Mouse (Mus musculus) lung, embryonic 14.5 days (tissue): ENCODE data around the gene Sepsecs. TPM values are rescaled to one million over a fixed set of nuclear protein-coding genes. Genes with fewer than 3 reads are reported as not detected.

Source experiments
- ATAC-seq: fragments of 200-750 bp; cut with Nextera tagmentation; 2 replicates; pipeline ENCODE4 v1.8.0; 2017; ENCODE audit warnings: mild to moderate bottlenecking, moderate TSS enrichment, moderate library complexity; ENCODE audit not compliant: insufficient read depth
- DNase-seq: peaks from one replicate; pipeline ENCODE4 v3.0.0-alpha.2; 2015
- H3K27ac ChIP-seq: fragments of 300-500 bp; sonication (generic); 2 replicates; pipeline ENCODE4 v1.5.1; 2014; ENCODE audit warnings: low read depth, mild to moderate bottlenecking, moderate library complexity
- H3K27me3 ChIP-seq: fragments of 300-500 bp; sonication (generic); 2 replicates; pipeline ENCODE4 v1.6.1; 2014; ENCODE audit warnings: low read length, control low read depth; ENCODE audit not compliant: insufficient read depth
- H3K36me3 ChIP-seq: fragments of 300-500 bp; sonication (generic); 2 replicates; pipeline ENCODE4 v1.6.1; 2014; ENCODE audit warnings: control low read depth; ENCODE audit not compliant: insufficient read depth
- H3K4me1 ChIP-seq: fragments of 300-500 bp; sonication (generic); 2 replicates; pipeline ENCODE4 v1.6.1; 2014; ENCODE audit warnings: antibody characterized with exemption, control low read depth; ENCODE audit not compliant: insufficient read depth
- H3K4me2 ChIP-seq: fragments of 300-500 bp; sonication (generic); 2 replicates; pipeline ENCODE4 v1.6.1; 2014; ENCODE audit warnings: mild to moderate bottlenecking
- H3K4me3 ChIP-seq: fragments of 300-500 bp; sonication (generic); 2 replicates; pipeline ENCODE4 v1.5.1; 2014; ENCODE audit warnings: low read depth, low read length
- H3K9ac ChIP-seq: fragments of 300-500 bp; sonication (generic); 2 replicates; pipeline ENCODE4 v1.6.1; 2014
- H3K9me3 ChIP-seq: fragments of 300-500 bp; sonication (generic); 2 replicates; pipeline ENCODE4 v1.6.1; 2016; ENCODE audit warnings: low read depth, low read length, control low read depth
- CTCF ChIP-seq: IDR thresholded peaks from 2 replicates; pipeline ENCODE4 v1.5.1; 2016; ENCODE audit warnings: antibody characterized with exemption, low read depth
- WGBS: fragments of 180-500 bp; shearing (Covaris S2); extraction: QIAGEN DNeasy Blood & Tissue Kit; methylation state at CpG from one replicate; pipeline ENCODE4 v1.1.7; 2014; 5-methylcytosine and 5-hydroxymethylcytosine counted together
- polyA plus RNA-seq: library from polyadenylated mRNA; unstranded; fragments of >200 nt; fragmentation: Nextera tagmentation; extraction: Ambion mirVana; gene quantifications from 2 replicates; pipeline ENCODE4 v1.2.1, GENCODE M21; 2014

The Sepsecs gene
- polyA plus RNA-seq, 1 experiment from 2014 or later, result 10.4 TPM

DNA sequence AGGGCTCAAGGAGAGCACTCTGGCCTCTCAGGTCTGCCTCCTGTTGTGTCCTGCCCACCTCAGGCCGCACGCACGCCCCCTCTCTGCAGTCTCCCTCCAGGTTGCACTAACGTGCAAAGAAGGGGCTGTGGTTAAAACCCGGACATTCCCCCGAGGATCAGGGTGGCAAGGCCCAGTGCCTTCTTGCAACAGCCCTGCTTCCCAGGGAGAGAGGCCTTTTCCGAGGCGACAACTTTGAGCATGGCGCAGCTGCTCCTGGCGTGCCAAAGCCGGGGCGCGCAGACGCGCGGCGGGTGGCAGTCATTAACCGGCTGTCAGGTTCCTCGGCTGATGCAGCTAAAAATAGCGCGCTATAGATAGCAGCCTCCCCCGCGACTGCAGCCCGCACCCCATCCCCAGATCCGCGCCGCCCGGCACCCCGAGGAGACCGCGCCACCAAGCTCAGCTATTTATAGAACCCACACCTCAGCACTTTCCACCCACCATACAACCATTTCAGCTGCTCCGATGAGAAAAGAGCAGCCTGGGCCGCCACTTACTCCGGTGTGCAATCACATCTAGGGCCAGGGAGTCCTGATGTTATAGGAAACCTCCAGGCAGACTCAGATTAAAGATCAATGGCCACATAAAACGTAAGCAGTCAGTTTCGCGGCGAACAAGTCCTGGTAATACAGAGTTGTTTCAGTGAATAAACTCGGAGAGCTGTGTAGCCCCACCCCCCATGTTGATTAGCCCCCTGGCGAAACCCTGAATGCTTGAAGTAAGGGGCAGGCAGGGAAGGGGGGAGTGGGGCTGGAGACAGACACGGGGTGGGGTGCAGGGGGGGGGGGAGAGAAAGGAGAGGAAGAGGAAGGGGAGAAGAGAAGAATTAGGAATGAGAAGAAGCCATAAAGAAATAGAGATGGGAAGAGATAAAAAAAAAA lies 50.9 kb downstream of the Sepsecs start:
- Histone ChIP-seq H3K36me3 (no peaks in the 10 kb centered on the region), H3K27ac (peak overlapping the region; percentile 36; the same call in 1 of the 2 replicates), H3K27me3 (no peaks in the 10 kb centered on the region; the same call in 1 of the 2 replicates), H3K9ac (peak overlapping the region; percentile 42), H3K4me1 (peaks cover 8% of the 10 kb centered on the region; the same call in 1 of the 2 replicates), H3K9me3 (no peaks in the 10 kb centered on the region), H3K4me2 (peak overlapping the region; percentile 84), H3K4me3 (peak overlapping the region; percentile 36)
- ATAC-seq (peak; percentile 56), DNase-seq (peak; percentile 57)
- TF ChIP-seq CTCF, result peak; percentile 30
- WGBS, result 1% methylated on average over 41 of the region's 41 CpGs

DNA sequence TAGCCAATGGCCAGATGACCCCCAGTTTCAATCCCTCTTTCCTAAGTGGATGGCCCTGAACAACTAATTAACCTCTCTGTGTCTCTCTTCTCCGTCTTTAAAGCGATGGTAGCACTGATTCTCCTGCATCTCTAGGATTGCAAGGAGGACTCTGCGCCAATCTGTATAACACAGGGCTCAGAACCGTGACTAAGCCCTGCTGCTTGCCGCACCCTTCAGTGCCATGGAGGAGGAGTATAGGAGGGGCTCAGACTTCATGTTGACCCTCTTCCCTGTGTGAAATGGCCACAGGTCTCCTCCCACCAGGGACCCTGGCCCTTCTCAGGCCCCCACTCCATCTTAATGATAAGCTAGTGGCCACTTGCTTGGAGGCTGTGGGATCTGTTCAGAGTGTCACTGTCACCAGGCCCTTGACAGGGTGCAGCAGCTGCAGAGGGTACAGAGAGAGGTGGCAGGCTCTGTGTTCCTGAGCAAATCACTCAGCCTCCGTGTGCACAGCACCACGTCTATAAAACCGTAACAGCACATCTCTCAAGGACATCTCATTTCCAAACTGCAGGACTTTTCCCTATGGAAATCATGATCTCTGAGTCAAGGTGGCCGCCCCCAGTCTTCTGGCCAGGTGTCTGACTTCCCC lies 51.7 kb downstream of the Sepsecs start:
- H3K4me2 ChIP-seq, result peak overlapping the region; percentile 84
- ATAC-seq (peak; percentile 21; the same call in 1 of the 2 replicates), DNase-seq (no peak)
- H3K27ac ChIP-seq, result no peak overlapping the region
- H3K36me3 ChIP-seq, result no peaks in the 10 kb centered on the region
- peak overlapping the region; percentile 36; the same call in 1 of the 2 replicates for H3K4me3 ChIP-seq
- no peaks in the 10 kb centered on the region; the same call in 1 of the 2 replicates for H3K27me3 ChIP-seq
- no peaks in the 10 kb centered on the region for H3K9me3 ChIP-seq
- TF ChIP-seq CTCF, result no peak
- H3K4me1 ChIP-seq, result peaks cover 8% of the 10 kb centered on the region; the same call in 1 of the 2 replicates
- peak overlapping the region; percentile 42; the same call in 1 of the 2 replicates for H3K9ac ChIP-seq
- WGBS, result 50% methylated on average over 9 of the region's 9 CpGs

DNA sequence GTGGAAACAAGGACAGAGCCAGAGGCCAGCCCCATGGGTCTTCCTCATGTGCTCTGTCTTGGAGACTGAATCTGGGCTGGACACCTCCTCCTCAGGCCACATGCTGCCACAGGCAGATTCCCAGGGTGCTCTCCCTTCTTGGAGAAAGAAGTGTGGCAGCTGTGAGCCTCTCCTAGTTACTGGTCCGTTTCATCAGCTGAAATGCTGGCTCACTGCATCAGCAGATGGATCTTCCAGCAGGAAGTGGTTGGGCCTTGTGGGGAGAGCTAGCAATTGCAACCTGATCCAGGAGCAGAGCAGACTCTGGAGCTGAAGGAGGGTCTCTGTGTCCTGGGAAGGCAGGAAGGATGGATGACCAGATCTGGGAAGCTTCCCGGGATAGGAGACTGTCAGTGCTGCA lies 53.0 kb downstream of the Sepsecs start:
- Histone ChIP-seq H3K27me3 (no peaks in the 10 kb centered on the region; the same call in 1 of the 2 replicates), H3K9me3 (no peaks in the 10 kb centered on the region), H3K4me3 (no peak overlapping the region), H3K36me3 (no peaks in the 10 kb centered on the region), H3K9ac (no peak overlapping the region), H3K4me1 (peaks cover 8% of the 10 kb centered on the region; the same call in 1 of the 2 replicates), H3K27ac (peak overlapping the region; percentile 58; the same call in 1 of the 2 replicates), H3K4me2 (no peak overlapping the region)
- DNase-seq, result peak; percentile 63
- ATAC-seq, result peak; percentile 59
- 8% methylated on average over 2 of the region's 2 CpGs for WGBS
- peak; percentile 47 for TF ChIP-seq CTCF

DNA sequence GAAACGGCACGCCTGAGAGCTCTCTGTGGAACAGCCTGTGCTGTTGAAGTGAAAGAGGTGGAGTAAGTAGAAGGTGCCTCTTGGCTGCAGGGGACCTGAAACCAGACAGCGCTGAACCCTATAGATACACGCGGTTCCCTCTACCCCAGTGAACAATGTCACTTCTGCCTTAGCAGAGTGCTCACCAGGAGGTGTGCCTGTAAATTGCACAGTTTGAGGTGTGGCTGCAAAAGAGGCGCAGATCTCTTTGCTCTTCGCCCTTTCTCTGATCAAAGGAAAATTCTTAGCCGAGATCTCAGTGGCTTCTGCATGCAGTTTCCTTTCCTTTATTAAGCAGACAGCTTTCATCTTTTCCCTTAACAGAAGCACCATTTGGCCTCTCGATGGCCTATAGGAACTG lies 54.1 kb downstream of the Sepsecs start:
- Histone ChIP-seq H3K27ac (no peak overlapping the region), H3K27me3 (no peaks in the 10 kb centered on the region; the same call in 1 of the 2 replicates), H3K4me2 (no peak overlapping the region), H3K4me1 (peaks cover 8% of the 10 kb centered on the region; the same call in 1 of the 2 replicates), H3K4me3 (no peak overlapping the region), H3K9ac (no peak overlapping the region), H3K9me3 (no peaks in the 10 kb centered on the region), H3K36me3 (no peaks in the 10 kb centered on the region)
- no peak for DNase-seq
- 64% methylated on average over 9 of the region's 9 CpGs for WGBS
- no peak for ATAC-seq
- TF ChIP-seq CTCF, result no peak

GRCm38 (mm10) chr5:52614686-52615085 lies 54.8 kb downstream of the Sepsecs start:
- Histone ChIP-seq H3K4me3 (no peak overlapping the region), H3K4me1 (peaks cover 8% of the 10 kb centered on the region; the same call in 1 of the 2 replicates), H3K36me3 (no peaks in the 10 kb centered on the region), H3K27me3 (no peaks in the 10 kb centered on the region; the same call in 1 of the 2 replicates), H3K27ac (no peak overlapping the region), H3K4me2 (no peak overlapping the region), H3K9me3 (no peaks in the 10 kb centered on the region), H3K9ac (no peak overlapping the region)
- TF ChIP-seq CTCF, result no peak
- ATAC-seq (no peak), DNase-seq (no peak)
- 69% methylated on average over 4 of the region's 4 CpGs for WGBS

- Histone ChIP-seq H3K27me3 (no peaks in the 10 kb centered on the region), H3K4me2 (no peak overlapping the region), H3K9ac (no peak overlapping the region), H3K36me3 (no peaks in the 10 kb centered on the region), H3K9me3 (no peaks in the 10 kb centered on the region), H3K4me3 (no peak overlapping the region), H3K27ac (no peak overlapping the region), H3K4me1 (no peaks in the 10 kb centered on the region)
- ATAC-seq (no peak), DNase-seq (no peak)
- no peak for TF ChIP-seq CTCF
- 85% methylated on average over 8 of the region's 8 CpGs for WGBS
Measured at GRCm38 (mm10) chr5:52612776-52613175, 56.7 kb downstream of the Sepsecs start.

DNA sequence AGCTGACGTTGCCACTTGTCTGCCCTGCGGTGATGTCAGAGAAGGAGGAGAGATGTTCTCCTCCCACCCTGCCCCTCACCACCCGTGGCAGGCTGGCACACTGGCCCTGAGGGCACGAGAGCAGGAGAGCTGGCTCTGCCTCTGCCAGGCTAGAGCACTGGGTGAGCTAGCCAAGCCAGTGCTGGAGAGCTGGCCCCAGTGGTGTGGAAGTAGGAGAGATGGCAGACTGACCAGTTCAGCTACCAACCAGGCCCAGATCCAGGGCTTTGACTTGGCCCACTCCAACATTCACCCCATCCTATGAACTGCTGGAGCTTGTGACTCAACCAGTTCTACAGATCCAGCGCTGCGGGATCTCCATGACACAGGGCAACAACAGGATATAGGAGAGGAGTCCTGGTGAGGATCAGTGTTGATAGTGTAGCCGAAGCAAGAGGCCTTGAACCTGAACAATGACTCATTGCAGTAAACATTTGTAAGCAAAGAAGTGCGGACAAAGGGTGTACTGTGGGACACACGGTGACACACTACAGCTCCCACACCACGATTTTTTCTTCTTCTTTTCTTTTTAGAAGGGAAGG lies 58.1 kb downstream of the Sepsecs start:
- Histone ChIP-seq H3K36me3 (no peaks in the 10 kb centered on the region), H3K4me2 (no peak overlapping the region), H3K9ac (no peak overlapping the region), H3K4me3 (no peak overlapping the region), H3K27ac (no peak overlapping the region), H3K4me1 (no peaks in the 10 kb centered on the region), H3K27me3 (no peaks in the 10 kb centered on the region), H3K9me3 (no peaks in the 10 kb centered on the region)
- no peak for DNase-seq
- TF ChIP-seq CTCF, result no peak
- ATAC-seq, result no peak
- 64% methylated on average over 10 of the region's 10 CpGs for WGBS
